Mouse (Mus musculus) thymus, postnatal 36 days (tissue): ENCODE measurements around the gene Fam178b.

Experiments used
- DNase-seq, 2 experiments: peaks; one replicate each; pipeline ENCODE4 v3.0.0; 2022; ENCODE audit warnings: mixed read lengths in 2 of 2

The Fam178b gene

GRCm38 (mm10) chr1:36583408-36584116 lies 99.4 kb downstream of the Fam178b start:
- DNase-seq, result no peak

GRCm38 (mm10) chr1:36582211-36582610 lies 100.8 kb downstream of the Fam178b start:
- DNase-seq, result no peak

GRCm38 (mm10) chr1:36581260-36581659 lies 101.7 kb downstream of the Fam178b start:
- DNase-seq, result no peak

GRCm38 (mm10) chr1:36580384-36581207 lies 102.4 kb downstream of the Fam178b start:
- DNase-seq, result peak; percentile 22 to 25

- peak; percentile 65 to 83 for DNase-seq
Measured at GRCm38 (mm10) chr1:36579974-36580383, 103.0 kb downstream of the Fam178b start.

GRCm38 (mm10) chr1:36576991-36577675 lies 105.8 kb downstream of the Fam178b start:
- no peak for DNase-seq

- DNase-seq, result no peak
Measured at GRCm38 (mm10) chr1:36575347-36575746, 107.6 kb downstream of the Fam178b start.

- DNase-seq, result no peak
Measured at GRCm38 (mm10) chr1:36574196-36574955, 108.6 kb downstream of the Fam178b start.

- no peak for DNase-seq
Measured at GRCm38 (mm10) chr1:36573524-36573923, 109.5 kb downstream of the Fam178b start.

GRCm38 (mm10) chr1:36572709-36573108 lies 110.3 kb downstream of the Fam178b start:
- DNase-seq, result no peak

GRCm38 (mm10) chr1:36572140-36572700 lies 110.8 kb downstream of the Fam178b start:
- no peak for DNase-seq

GRCm38 (mm10) chr1:36571627-36572026 lies 111.4 kb downstream of the Fam178b start:
- no peak for DNase-seq

- DNase-seq, result no peak
Measured at GRCm38 (mm10) chr1:36570320-36570719, 112.7 kb downstream of the Fam178b start.

- no peak for DNase-seq
Measured at GRCm38 (mm10) chr1:36569694-36570276, 113.2 kb downstream of the Fam178b start.

- no peak for DNase-seq
Measured at GRCm38 (mm10) chr1:36568776-36569175, 114.2 kb downstream of the Fam178b start.

- DNase-seq, result no peak
Measured at GRCm38 (mm10) chr1:36567818-36568603, 115.0 kb downstream of the Fam178b start.

- no peak for DNase-seq
Measured at GRCm38 (mm10) chr1:36566425-36566824, 116.6 kb downstream of the Fam178b start.

GRCm38 (mm10) chr1:36564101-36564500 lies 118.9 kb downstream of the Fam178b start:
- DNase-seq, result no peak

- no peak for DNase-seq
Measured at GRCm38 (mm10) chr1:36563632-36564031, 119.4 kb downstream of the Fam178b start.

GRCm38 (mm10) chr1:36563197-36563596 lies 119.8 kb downstream of the Fam178b start:
- DNase-seq, result no peak

- DNase-seq, result no peak
Measured at GRCm38 (mm10) chr1:36562388-36562787, 120.6 kb downstream of the Fam178b start.
